Mouse (Mus musculus) liver, adult 2 months (tissue): ENCODE measurements around the gene Nebl. TPM values are rescaled to one million over a fixed set of nuclear protein-coding genes. Genes with fewer than 3 reads are reported as not detected.

ENCODE experiments used
- DNase-seq: peaks from one replicate; pipeline ENCODE4 v3.0.0-alpha.2; 2011; ENCODE audit warnings: low read depth, low spot score; ENCODE audit errors: extremely low read depth
- H3K27ac ChIP-seq: fragments of 200-500 bp; replicated peaks from 2 replicates; pipeline ENCODE4 v1.5.1; 2012; ENCODE audit warnings: low read depth, mild to moderate bottlenecking, control low read depth, inconsistent platforms, low read length; ENCODE audit not compliant: insufficient read depth
- H3K27me3 ChIP-seq: fragments of 200-500 bp; 2 replicates; pipeline ENCODE4 v1.6.1; 2012; ENCODE audit warnings: mild to moderate bottlenecking, moderate library complexity, low read length, inconsistent platforms; ENCODE audit not compliant: control insufficient read depth, insufficient read depth
- H3K36me3 ChIP-seq: fragments of 200-500 bp; 2 replicates; pipeline ENCODE4 v1.6.1; 2012; ENCODE audit warnings: low read length, inconsistent platforms; ENCODE audit not compliant: control insufficient read depth, insufficient read depth
- H3K4me1 ChIP-seq: fragments of 200-500 bp; 2 replicates; pipeline ENCODE4 v1.6.1; 2011; ENCODE audit warnings: low read length; ENCODE audit not compliant: control insufficient read depth, insufficient read depth
- H3K4me3 ChIP-seq: fragments of 200-500 bp; 2 replicates; pipeline ENCODE4 v1.5.1; 2011; ENCODE audit warnings: low read depth, mild to moderate bottlenecking, control low read depth, low read length, moderate library complexity; ENCODE audit not compliant: insufficient read depth
- H3K79me2 ChIP-seq: fragments of 200-500 bp; 2 replicates; pipeline ENCODE4 v1.6.1; 2012; ENCODE audit warnings: inconsistent platforms, mild to moderate bottlenecking, low read length, moderate library complexity; ENCODE audit not compliant: control insufficient read depth, insufficient read depth
- H3K9ac ChIP-seq: fragments of 200-500 bp; 2 replicates; pipeline ENCODE4 v1.6.1; 2012; ENCODE audit warnings: low read depth, mild to moderate bottlenecking, control low read depth, inconsistent platforms, low read length
- CTCF ChIP-seq: fragments of 200-500 bp; IDR thresholded peaks from 2 replicates; pipeline ENCODE4 v1.5.1; 2011; ENCODE audit warnings: low read depth, low read length, control low read depth
- POLR2A ChIP-seq: fragments of 200-500 bp; IDR thresholded peaks from 2 replicates; pipeline ENCODE4 v1.6.1; 2011; ENCODE audit warnings: low read length, control low read depth; ENCODE audit not compliant: insufficient read depth; ENCODE audit errors: extremely low read depth
- WGBS: fragments of 180-500 bp; shearing (Covaris S2); methylation state at CpG from one replicate; pipeline ENCODE4 v1.1.7; 2018; 5-methylcytosine and 5-hydroxymethylcytosine counted together
- polyA plus RNA-seq: library from polyadenylated mRNA; depleted of rRNA; stranded (reverse); fragments of >200 nt; gene quantifications from 2 replicates; pipeline ENCODE4 v1.2.3, GENCODE M21; 2012
- total RNA-seq: library from RNA; depleted of rRNA; stranded (reverse); fragments of >200 nt; gene quantifications from 2 replicates; pipeline ENCODE4 v1.2.3, GENCODE M21; 2014

Gene Nebl
- total and polyA plus RNA-seq, 2 experiments: 0.02 to 0.28 TPM

DNA sequence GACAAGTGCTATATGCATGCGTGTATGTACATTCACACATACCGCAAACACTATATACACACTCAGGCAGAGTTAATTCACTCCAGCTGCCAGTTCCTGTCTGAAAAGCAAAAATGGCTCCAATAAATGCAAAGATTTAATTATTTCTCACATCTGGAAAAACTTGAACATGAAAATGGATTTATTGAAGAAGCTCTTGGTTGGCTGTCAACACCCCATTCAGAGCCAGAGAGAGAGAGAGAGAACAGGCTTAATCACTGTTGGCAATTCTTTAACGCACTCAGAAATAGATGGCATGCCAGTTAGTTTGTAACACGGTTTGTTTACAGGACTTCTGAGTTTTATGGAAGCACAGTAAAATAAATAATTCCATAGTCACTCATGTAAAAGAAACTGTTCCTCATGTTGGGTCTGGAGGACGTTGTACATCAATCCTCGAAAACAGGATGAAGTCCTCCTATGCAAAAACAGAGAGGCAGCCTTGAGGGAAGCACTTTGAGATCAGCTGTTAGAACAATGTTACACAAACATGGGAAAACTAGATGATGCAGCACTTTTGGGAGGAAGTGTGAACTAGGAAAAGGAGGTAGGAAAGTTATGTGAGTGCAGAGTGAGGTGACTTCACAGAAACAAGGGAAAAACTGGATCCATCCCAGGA, 265.6 kb downstream of the Nebl start:
- Histone ChIP-seq H3K4me3 (no peak overlapping the region), H3K36me3 (no peaks in the 10 kb centered on the region), H3K27me3 (no peaks in the 10 kb centered on the region), H3K27ac (no peak overlapping the region), H3K79me2 (no peaks in the 10 kb centered on the region), H3K4me1 (no peaks in the 10 kb centered on the region), H3K9ac (no peak overlapping the region)
- WGBS: 81% methylated on average over 6 of the region's 6 CpGs
- no peak for DNase-seq
- TF ChIP-seq CTCF (no peak), POLR2A (no peak)

DNA sequence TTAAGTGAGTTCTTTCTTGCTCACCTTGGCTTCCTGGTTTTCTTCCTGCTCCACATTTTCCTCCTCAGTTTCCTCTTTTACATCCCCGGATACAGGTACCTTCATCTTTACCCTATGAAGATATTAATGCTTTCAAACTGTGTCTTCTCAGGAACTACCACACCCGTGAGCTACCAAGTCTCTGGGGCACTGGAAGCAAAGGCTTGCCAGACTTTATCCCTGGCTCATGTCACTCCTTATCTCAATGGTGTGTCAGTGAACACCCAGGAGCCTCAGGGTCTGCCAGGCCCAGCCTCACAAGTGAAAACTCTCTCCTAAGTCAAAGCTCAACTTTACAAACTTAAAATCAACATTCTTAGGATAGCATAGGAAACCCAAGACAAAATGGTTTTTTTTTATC, 270.8 kb downstream of the Nebl start:
- WGBS: 66% methylated on average over 2 of the region's 2 CpGs
- no peak overlapping the region for H3K9ac ChIP-seq
- no peaks in the 10 kb centered on the region for H3K4me1 ChIP-seq
- no peak overlapping the region for H3K27ac ChIP-seq
- no peaks in the 10 kb centered on the region for H3K27me3 ChIP-seq
- H3K36me3 ChIP-seq: no peaks in the 10 kb centered on the region
- no peak overlapping the region for H3K4me3 ChIP-seq
- no peaks in the 10 kb centered on the region for H3K79me2 ChIP-seq
- DNase-seq: no peak
- TF ChIP-seq POLR2A (no peak), CTCF (no peak)

DNA sequence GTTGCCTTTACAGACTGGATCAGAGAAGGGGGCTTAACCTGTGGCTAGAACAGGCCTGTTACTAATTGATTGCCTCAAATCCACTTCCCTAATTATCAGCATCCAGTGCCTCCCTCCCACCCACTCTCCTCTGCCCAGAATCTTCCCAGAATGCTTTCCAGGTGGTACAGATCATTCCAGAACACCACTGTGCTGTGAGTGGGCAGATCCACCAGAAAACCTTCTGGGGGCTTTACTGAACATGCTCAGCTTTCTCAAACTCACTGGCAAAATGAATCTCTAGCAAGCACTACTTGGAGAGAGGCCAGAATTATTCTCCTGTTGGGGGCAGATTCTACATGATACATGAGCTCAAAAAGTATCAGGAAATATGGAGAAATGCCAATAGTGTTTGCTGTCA, 277.6 kb downstream of the Nebl start:
- Histone ChIP-seq H3K27me3 (no peaks in the 10 kb centered on the region), H3K79me2 (no peaks in the 10 kb centered on the region), H3K4me1 (no peaks in the 10 kb centered on the region), H3K9ac (no peak overlapping the region), H3K36me3 (no peaks in the 10 kb centered on the region), H3K4me3 (no peak overlapping the region), H3K27ac (no peak overlapping the region)
- TF ChIP-seq POLR2A (no peak), CTCF (no peak)
- DNase-seq: no peak

DNA sequence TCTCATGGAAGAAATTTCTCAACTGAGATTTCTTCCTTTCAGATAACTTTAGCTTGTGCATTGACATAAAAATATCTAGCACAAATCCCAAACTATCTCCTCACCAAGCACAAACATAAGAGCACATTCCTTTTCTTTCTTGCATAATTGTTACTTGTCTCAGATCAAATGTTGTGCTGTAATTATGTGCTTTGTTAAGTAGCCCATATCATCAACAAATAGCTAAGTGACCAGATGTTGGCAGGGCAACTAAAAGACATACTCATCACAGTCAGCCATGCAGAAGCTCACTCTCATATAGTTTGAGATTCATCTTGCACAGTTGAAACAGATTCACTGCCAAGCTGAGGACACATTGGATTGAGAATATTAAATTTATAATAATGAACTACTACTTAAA, 282.9 kb downstream of the Nebl start:
- H3K27me3 ChIP-seq: no peaks in the 10 kb centered on the region
- DNase-seq: no peak
- no peak overlapping the region for H3K9ac ChIP-seq
- TF ChIP-seq CTCF (no peak), POLR2A (no peak)
- no peak overlapping the region for H3K27ac ChIP-seq
- H3K36me3 ChIP-seq: no peaks in the 10 kb centered on the region
- no peak overlapping the region for H3K4me3 ChIP-seq
- no peaks in the 10 kb centered on the region for H3K79me2 ChIP-seq
- no peaks in the 10 kb centered on the region for H3K4me1 ChIP-seq

DNA sequence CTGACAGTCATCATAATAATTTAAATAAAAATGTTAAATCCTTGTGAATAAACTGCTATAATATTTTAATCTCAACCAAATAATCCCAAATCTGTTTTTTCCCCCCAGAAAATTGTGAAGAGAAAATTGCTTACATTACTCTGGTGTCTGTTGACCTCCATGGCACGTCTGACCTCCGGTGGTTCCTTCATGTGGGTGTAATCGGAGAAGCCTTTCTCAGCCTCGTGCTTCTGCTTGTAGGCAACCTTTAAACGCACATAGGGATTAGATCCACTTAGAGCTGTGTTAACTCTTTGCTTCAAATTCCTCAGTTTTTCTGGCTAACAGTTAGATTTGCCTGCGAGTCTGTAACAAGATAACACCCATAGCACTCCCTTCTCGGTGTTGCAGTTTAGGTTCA, 287.7 kb downstream of the Nebl start:
- no peak overlapping the region for H3K9ac ChIP-seq
- TF ChIP-seq CTCF (no peak), POLR2A (no peak)
- 43% methylated on average over 7 of the region's 7 CpGs for WGBS
- H3K36me3 ChIP-seq: no peaks in the 10 kb centered on the region
- no peak overlapping the region for H3K27ac ChIP-seq
- no peaks in the 10 kb centered on the region for H3K79me2 ChIP-seq
- H3K4me1 ChIP-seq: no peaks in the 10 kb centered on the region
- no peak overlapping the region for H3K4me3 ChIP-seq
- DNase-seq: no peak
- H3K27me3 ChIP-seq: no peaks in the 10 kb centered on the region

DNA sequence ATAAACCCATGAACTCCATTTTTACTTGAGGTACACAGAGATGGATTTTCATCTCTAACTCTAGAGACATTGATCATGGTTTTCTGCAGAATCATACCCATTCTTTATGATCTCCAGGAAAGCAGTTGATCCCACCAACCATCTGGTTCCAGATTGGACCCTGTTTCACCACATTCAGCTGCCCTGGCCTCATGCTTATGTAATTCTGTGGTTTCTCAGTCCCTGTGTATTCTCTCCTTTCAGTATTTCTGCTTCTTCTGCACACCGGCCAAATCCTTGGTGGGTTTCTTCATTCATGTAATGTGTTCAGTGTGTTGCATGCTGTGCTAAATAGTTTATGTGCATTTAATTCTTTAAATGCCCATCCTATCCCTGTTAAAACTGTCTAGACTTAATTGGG, 292.9 kb downstream of the Nebl start:
- Histone ChIP-seq H3K9ac (no peak overlapping the region), H3K27ac (no peak overlapping the region), H3K79me2 (no peaks in the 10 kb centered on the region), H3K4me3 (no peak overlapping the region), H3K4me1 (no peaks in the 10 kb centered on the region), H3K36me3 (no peaks in the 10 kb centered on the region), H3K27me3 (peaks cover 3% of the 10 kb centered on the region; the same call in 1 of the 2 replicates)
- TF ChIP-seq CTCF (no peak), POLR2A (no peak)
- WGBS: 89% methylated on average over 1 of the region's 1 CpGs
- DNase-seq: no peak
